ENCODE assay signal across 8 mouse cellular contexts in the genomic region with DNA sequence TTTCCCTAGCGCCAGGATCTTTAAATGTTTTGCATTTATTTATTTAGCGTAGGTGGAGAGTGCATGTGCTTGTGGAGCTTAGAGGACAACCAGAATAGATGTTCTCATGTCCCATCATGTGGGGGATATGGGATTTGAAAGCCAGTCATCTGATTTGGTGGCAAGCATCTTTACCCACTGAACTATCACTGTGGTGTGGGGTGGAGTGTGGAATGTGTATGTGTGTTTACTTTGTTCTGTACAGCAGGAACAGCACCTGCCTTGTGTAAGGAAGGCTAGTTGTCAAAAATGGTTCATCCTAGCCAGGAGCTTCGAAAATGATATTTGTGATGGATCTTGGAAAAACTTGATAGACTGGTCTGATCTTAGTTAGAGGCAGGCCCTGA. TPM values are rescaled to one million over a fixed set of nuclear protein-coding genes. Genes with fewer than 3 reads are reported as not detected.
DNase-seq lines count a peak whose midpoint lies in the region; ATAC-seq lines count a peak whose summit lies in the region.

No protein-coding gene starts in this region.

- 20% methylated on average over 3 of the region's 3 CpGs for WGBS in kidney, embryonic 15.5 days
- 18% methylated on average over 3 of the region's 3 CpGs for WGBS in hindbrain, embryonic 15.5 days
- WGBS in midbrain, embryonic 11.5 days = 11% methylated on average over 3 of the region's 3 CpGs

- peak overlapping the region; percentile 98 for H3K27ac ChIP-seq in kidney, embryonic 15.5 days
- H3K27ac ChIP-seq in brown adipose tissue, adult 24 weeks (replicated peaks; ENCODE audit: low read depth, low read length) = peak overlapping the region; percentile 89
- H3K27ac ChIP-seq in hindbrain, embryonic 15.5 days (replicated peaks) = peak overlapping the region; percentile 96
- H3K27ac ChIP-seq in midbrain, embryonic 11.5 days (ENCODE audit: low read depth, low read length) = peak overlapping the region; percentile 35; the same call in 1 of the 2 replicates

- DNase-seq in kidney, postnatal 25 days = no peak
- DNase-seq in midbrain, embryonic 11.5 days (ENCODE audit: low spot score, missing footprints) = no peak
- DNase-seq in retina, embryonic 14.5 days (ENCODE audit: low spot score) = no peak
- no peak for DNase-seq in layer of hippocampus, postnatal 10 days (ENCODE audit: low spot score in 2 of 2)
- no peak for DNase-seq in layer of hippocampus, adult 9-10 months (ENCODE audit: low spot score)

- no peaks in the 10 kb centered on the region for H3K9me3 ChIP-seq in kidney, embryonic 15.5 days (replicated peaks)
- no peaks in the 10 kb centered on the region for H3K9me3 ChIP-seq in hindbrain, embryonic 15.5 days
- no peaks in the 10 kb centered on the region for H3K9me3 ChIP-seq in midbrain, embryonic 11.5 days (ENCODE audit: control insufficient read depth, low read length)

- 0 out of 2 replicates have a peak, but pooled peaks cover 4% of the 10 kb centered on the region for H3K27me3 ChIP-seq in kidney, embryonic 15.5 days
- no peaks in the 10 kb centered on the region for H3K27me3 ChIP-seq in hindbrain, embryonic 15.5 days
- H3K27me3 ChIP-seq in midbrain, embryonic 11.5 days (ENCODE audit: control insufficient read depth, insufficient read depth, low read length) = no peaks in the 10 kb centered on the region

- peak overlapping the region; percentile 82 for H3K4me3 ChIP-seq in kidney, embryonic 15.5 days (replicated peaks)
- H3K4me3 ChIP-seq in brown adipose tissue, adult 24 weeks (ENCODE audit: insufficient read depth, low read depth, low read length) = peak overlapping the region; percentile 64
- peak overlapping the region; percentile 92 for H3K4me3 ChIP-seq in hindbrain, embryonic 15.5 days
- peak overlapping the region; percentile 73 for H3K4me3 ChIP-seq in midbrain, embryonic 11.5 days (ENCODE audit: low read depth, low read length)

- ATAC-seq in kidney, embryonic 15.5 days (replicated peaks; ENCODE audit: low FRiP score) = peak; percentile 5
- peak; percentile 20 for ATAC-seq in hindbrain, embryonic 15.5 days (ENCODE audit: low FRiP score, low read depth)
- ATAC-seq in midbrain, embryonic 11.5 days (ENCODE audit: low FRiP score) = peak; percentile 43; the same call in 1 of the 2 replicates

- H3K36me3 ChIP-seq in kidney, embryonic 15.5 days = no peaks in the 10 kb centered on the region
- H3K36me3 ChIP-seq in hindbrain, embryonic 15.5 days = no peaks in the 10 kb centered on the region
- no peaks in the 10 kb centered on the region for H3K36me3 ChIP-seq in midbrain, embryonic 11.5 days (ENCODE audit: control insufficient read depth, insufficient read depth, low read length)

- peaks cover 13% of the 10 kb centered on the region for H3K4me1 ChIP-seq in kidney, embryonic 15.5 days
- H3K4me1 ChIP-seq in brown adipose tissue, adult 24 weeks (ENCODE audit: control insufficient read depth, insufficient read depth, insufficient read length, low read length) = peaks cover 5% of the 10 kb centered on the region; the same call in 1 of the 2 replicates
- H3K4me1 ChIP-seq in hindbrain, embryonic 15.5 days (replicated peaks) = peaks cover 27% of the 10 kb centered on the region
- H3K4me1 ChIP-seq in midbrain, embryonic 11.5 days (ENCODE audit: control insufficient read depth, insufficient read depth, low read length) = peaks cover 8% of the 10 kb centered on the region

- peak overlapping the region; percentile 78 for H3K4me2 ChIP-seq in kidney, embryonic 15.5 days
- H3K4me2 ChIP-seq in hindbrain, embryonic 15.5 days = peak overlapping the region; percentile 74
- H3K4me2 ChIP-seq in midbrain, embryonic 11.5 days = peak overlapping the region; percentile 62

- peak overlapping the region; percentile 85 for H3K9ac ChIP-seq in kidney, embryonic 15.5 days
- peak overlapping the region; percentile 89 for H3K9ac ChIP-seq in hindbrain, embryonic 15.5 days
- peak overlapping the region; percentile 63 for H3K9ac ChIP-seq in midbrain, embryonic 11.5 days (ENCODE audit: low read length)

RNA-seq across cellular contexts. Expression of a gene that starts 0.5 kb away (rescaled TPM):
- polyA plus RNA-seq in kidney, embryonic 15.5 days (2015; fragmentation: Nextera tagmentation; extraction: Ambion mirVana) = 40.3 and 45.9 TPM in 2 replicates
- 14.9 and 17.1 TPM in 2 replicates for polyA plus RNA-seq in brown adipose tissue, adult 24 weeks (2012; ENCODE audit: insufficient read depth, insufficient read length, missing spikeins)
- 49.9 and 50.8 TPM in 2 replicates for polyA plus RNA-seq in hindbrain, embryonic 15.5 days (2015; fragmentation: Nextera tagmentation; extraction: Ambion mirVana)
- polyA plus RNA-seq in midbrain, embryonic 11.5 days (2014; fragmentation: Nextera tagmentation; extraction: Ambion mirVana) = 32.4 and 35.0 TPM in 2 replicates
- 10 to 100 TPM; 22.7 to 28.8 TPM for total RNA-seq in layer of hippocampus, postnatal 10 days (2021)

RNA-seq across cellular contexts. Expression of a gene that starts 24.4 kb away (rescaled TPM):
- not detected in 2 replicates for polyA plus RNA-seq in kidney, embryonic 15.5 days (2015; fragmentation: Nextera tagmentation; extraction: Ambion mirVana)
- polyA plus RNA-seq in brown adipose tissue, adult 24 weeks (2012; ENCODE audit: insufficient read depth, insufficient read length, missing spikeins) = not detected in 2 replicates
- not detected in 2 replicates for polyA plus RNA-seq in hindbrain, embryonic 15.5 days (2015; fragmentation: Nextera tagmentation; extraction: Ambion mirVana)
- not detected in 2 replicates for polyA plus RNA-seq in midbrain, embryonic 11.5 days (2014; fragmentation: Nextera tagmentation; extraction: Ambion mirVana)
- total RNA-seq in layer of hippocampus, postnatal 10 days (2021) = not detected

RNA-seq across cellular contexts. Expression of a gene that starts 30.6 kb away (rescaled TPM):
- polyA plus RNA-seq in kidney, embryonic 15.5 days (2015; fragmentation: Nextera tagmentation; extraction: Ambion mirVana) = 0.17 and 0.22 TPM in 2 replicates
- polyA plus RNA-seq in brown adipose tissue, adult 24 weeks (2012; ENCODE audit: insufficient read depth, insufficient read length, missing spikeins) = not detected in 2 replicates
- polyA plus RNA-seq in hindbrain, embryonic 15.5 days (2015; fragmentation: Nextera tagmentation; extraction: Ambion mirVana) = 0.64 and 0.83 TPM in 2 replicates
- 0.48 and 0.51 TPM in 2 replicates for polyA plus RNA-seq in midbrain, embryonic 11.5 days (2014; fragmentation: Nextera tagmentation; extraction: Ambion mirVana)
- total RNA-seq in layer of hippocampus, postnatal 10 days (2021) = not detected

RNA-seq across cellular contexts. Expression of a gene that starts 33.0 kb away (rescaled TPM):
- 3.1 and 6.0 TPM in 2 replicates for polyA plus RNA-seq in kidney, embryonic 15.5 days (2015; fragmentation: Nextera tagmentation; extraction: Ambion mirVana)
- polyA plus RNA-seq in brown adipose tissue, adult 24 weeks (2012; ENCODE audit: insufficient read depth, insufficient read length, missing spikeins) = 0.67 TPM in 1 of 2 replicates, not detected in the other
- polyA plus RNA-seq in hindbrain, embryonic 15.5 days (2015; fragmentation: Nextera tagmentation; extraction: Ambion mirVana) = 1.4 and 1.7 TPM in 2 replicates
- 7.7 and 8.1 TPM in 2 replicates for polyA plus RNA-seq in midbrain, embryonic 11.5 days (2014; fragmentation: Nextera tagmentation; extraction: Ambion mirVana)
- total RNA-seq in layer of hippocampus, postnatal 10 days (2021) = under 1 TPM in 1 of 2 experiments, not detected in 1; 0.16 TPM

RNA-seq across cellular contexts. Expression of a gene that starts 53.5 kb away (rescaled TPM):
- not detected in 2 replicates for polyA plus RNA-seq in kidney, embryonic 15.5 days (2015; fragmentation: Nextera tagmentation; extraction: Ambion mirVana)
- polyA plus RNA-seq in brown adipose tissue, adult 24 weeks (2012; ENCODE audit: insufficient read depth, insufficient read length, missing spikeins) = not detected in 2 replicates
- polyA plus RNA-seq in hindbrain, embryonic 15.5 days (2015; fragmentation: Nextera tagmentation; extraction: Ambion mirVana) = 0.06 and 0.14 TPM in 2 replicates
- polyA plus RNA-seq in midbrain, embryonic 11.5 days (2014; fragmentation: Nextera tagmentation; extraction: Ambion mirVana) = not detected in 2 replicates
- not detected for total RNA-seq in layer of hippocampus, postnatal 10 days (2021)

Comparison
In these comparisons a context has a peak if more than half of its experiments do, and no peak if none do; other contexts are left out.
1. H3K27ac ChIP-seq: peak in every context shown above with its lines; median percentile 98 in kidney, embryonic 15.5 days; 96 in hindbrain, embryonic 15.5 days; 89 in brown adipose tissue, adult 24 weeks; 35 in midbrain, embryonic 11.5 days.